Mouse (Mus musculus): ENCODE results near the gene Bivm.

Gene Bivm

GRCm38 (mm10) chr1:44118239-44119054 lies at the start of gene Bivm, which contains the start of gene Kdelc1:
Gene Bivm, plus strand, starts transcription at chr1:44118957.
Gene Kdelc1, minus strand, starts transcription at chr1:44118808.
- peak; percentile 97 for DNase-seq

- peak; percentile 32 for DNase-seq
Measured at GRCm38 (mm10) chr1:44101448-44102225, 17.1 kb upstream of the Bivm start.

DNA sequence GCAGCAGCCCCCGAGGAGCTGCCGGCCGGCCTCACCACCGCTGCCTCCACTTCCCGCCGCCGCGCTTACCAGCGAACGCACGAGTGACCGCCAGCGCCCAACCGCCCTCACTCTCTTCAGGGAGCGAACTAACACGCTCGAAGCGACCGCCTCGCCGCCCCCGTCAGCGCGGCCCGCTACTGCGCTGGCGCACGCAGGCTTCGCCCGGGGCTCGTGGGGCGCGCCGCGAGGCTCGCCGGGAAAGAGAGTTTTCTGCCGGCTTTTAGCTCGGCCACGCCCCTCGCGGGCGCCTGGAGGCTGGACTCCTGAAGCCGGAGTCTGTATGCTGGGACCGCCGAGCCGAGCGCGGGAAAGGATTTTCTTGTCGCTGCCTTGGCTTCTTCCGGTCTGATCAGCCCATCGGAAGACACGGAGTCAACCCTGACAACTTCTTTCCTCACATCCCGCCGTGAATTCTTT lies 16.5 kb upstream of the Bivm start, which contains the start of gene Tex30:
Gene Tex30 (minus strand): TSS at position 183 of the 459 bp plus-strand sequence.
- DNase-seq = peak; percentile 94

DNA sequence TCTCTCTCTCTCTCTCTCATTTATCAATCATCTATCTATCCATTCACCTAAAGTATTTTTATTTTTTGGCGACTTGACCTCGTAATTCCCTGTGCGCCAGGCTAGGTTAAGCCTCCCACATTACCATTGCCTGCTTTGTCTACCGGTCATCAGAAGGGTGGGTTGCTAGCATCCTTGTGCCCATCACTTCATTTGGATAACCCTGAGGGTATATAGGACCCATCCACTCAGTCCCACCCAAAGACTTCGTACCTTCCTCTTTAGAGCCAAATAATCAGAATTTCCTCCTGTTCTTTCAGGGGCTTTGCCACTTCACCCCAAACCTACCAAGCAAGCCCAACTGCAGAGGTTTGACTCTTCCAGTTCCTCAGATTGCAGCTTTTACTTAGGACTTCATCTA lies 15.8 kb upstream of the Bivm start:
- no peak for DNase-seq

DNA sequence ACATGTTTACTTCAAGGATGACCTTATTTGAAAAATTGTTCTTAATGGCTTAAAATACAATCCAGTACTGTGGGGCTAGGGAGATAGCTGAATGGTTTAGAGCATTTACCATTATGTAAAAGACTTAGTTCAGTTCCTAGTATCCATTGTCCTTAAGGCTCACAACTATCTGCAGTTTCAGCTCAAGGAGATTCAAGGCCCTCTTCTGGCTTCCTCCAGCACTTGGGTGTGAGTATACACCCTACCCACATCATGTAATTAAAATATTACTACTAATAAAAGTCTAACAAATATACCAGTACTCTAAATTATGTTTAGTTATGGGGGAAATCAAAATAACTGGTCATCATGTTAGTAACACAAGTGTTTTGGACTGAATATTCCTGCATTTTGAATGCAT lies 1.2 kb upstream of the Bivm start:
- DNase-seq = no peak

DNA sequence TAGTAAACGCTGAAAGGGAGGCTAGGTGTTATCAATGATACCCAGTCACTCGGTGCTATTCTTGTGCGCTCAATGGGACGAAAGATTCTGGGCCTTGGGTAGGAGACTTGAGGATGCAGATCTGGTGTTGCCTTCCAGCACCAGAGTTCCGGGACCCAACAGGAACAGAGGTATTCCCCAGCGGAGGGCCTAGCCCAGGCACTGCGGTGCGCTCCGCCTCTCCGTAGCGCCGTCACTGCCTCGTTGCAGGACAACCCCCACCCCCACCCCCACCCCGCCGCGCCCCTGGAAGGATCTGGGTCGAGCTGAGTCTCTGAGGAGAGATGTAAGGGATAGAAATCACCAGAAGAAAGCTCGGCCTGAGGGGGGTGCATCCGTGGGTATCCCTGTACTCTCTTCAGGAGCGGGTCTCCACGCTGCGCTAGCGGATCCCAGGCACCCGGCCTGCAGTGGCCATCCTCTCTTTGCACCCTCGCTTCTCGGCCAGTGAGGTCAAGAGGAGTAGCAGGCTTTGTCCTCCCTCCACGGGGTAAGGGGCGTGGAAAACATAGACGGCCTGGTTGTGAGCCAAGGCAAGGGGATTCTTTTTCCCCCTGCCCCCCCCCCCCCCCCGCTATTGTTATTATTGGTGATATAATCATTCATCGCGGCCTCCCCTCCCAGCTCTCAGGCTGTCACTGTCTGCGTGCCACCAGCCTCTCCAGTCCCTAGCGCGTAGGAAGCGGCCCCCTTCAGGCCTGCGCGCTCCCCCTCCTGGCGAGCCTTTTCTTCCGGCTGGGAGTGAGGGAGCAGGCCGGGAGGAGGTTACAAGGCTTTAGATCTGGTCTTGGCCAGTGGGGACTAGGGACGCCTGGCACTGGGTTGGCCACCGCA lies 680 bp downstream of the Bivm start:
- peak; percentile 86 for DNase-seq

- no peak for DNase-seq
Measured at GRCm38 (mm10) chr1:44120074-44120406, 1.3 kb downstream of the Bivm start.

GRCm38 (mm10) chr1:44122256-44122655 lies 3.5 kb downstream of the Bivm start:
- DNase-seq = no peak

- DNase-seq = no peak
Measured at GRCm38 (mm10) chr1:44125590-44125989, 6.8 kb downstream of the Bivm start.

GRCm38 (mm10) chr1:44129929-44130581 lies 11.3 kb downstream of the Bivm start:
- DNase-seq = no peak

DNA sequence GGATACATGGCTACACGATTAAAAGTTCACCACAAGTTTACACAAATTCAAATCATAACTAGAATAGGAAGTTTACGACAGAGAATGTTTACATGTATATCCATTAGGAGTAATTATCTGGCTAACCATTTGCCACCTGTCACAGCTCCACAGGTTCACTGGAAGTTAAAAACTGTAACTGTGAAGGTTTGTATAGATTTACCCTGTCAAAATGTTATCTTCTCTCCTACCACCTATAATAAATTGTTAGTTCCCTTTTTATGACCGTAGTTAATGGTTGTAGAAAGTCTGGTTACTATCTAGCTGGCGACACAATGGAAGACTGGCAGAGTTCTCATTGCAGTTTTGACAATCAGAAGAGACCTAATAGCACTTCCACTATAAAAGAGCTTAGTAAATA lies 21.5 kb downstream of the Bivm start:
- no peak for DNase-seq

- DNase-seq = no peak
Measured at GRCm38 (mm10) chr1:44142747-44143146, 24.0 kb downstream of the Bivm start.

- DNase-seq = peak; percentile 91
Measured at GRCm38 (mm10) chr1:44147563-44148381, 29.0 kb downstream of the Bivm start, which contains the start of gene Ercc5. Gene Ercc5, plus strand, starts transcription at chr1:44147744.

DNA sequence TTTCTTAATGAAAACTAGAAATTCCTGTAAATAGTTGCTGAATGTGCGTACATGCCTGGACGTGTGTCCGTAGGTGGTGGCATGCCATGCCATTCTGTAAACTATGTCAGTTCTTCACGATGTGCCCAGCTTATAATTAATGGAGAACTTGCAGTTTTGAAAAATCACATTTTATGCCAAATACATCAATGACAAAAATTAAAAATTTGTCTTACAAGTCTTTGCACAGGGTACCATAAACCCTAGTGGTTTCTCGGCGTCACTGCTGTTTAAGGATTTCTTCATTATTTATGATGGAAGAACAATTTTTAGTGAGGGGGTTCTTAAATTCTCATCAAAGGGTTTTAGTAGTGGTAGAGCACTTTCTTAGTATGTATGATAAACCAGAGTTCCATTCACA lies 29.9 kb downstream of the Bivm start:
- no peak for DNase-seq

DNA sequence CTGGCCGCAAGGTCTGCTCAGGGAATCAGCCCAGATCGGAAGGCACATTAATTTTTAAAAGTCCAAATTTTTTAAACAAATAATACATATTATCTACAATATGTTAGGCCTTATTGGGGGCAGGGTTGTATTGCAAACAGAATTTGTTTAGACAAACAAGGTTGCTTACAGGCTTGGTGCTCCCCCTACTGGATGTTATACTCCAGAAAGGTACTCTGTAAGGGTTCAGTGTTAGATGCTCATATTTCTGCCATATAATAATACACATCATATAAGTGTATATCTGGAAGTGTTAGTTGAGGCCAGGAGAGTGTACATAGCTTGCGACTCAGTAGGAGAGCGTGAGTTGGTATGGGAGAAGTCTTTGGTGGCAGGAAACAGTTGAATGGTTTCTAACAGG lies 36.5 kb downstream of the Bivm start:
- peak; percentile 34 for DNase-seq

GRCm38 (mm10) chr1:44158317-44158716 lies 39.6 kb downstream of the Bivm start:
- no peak for DNase-seq

DNA sequence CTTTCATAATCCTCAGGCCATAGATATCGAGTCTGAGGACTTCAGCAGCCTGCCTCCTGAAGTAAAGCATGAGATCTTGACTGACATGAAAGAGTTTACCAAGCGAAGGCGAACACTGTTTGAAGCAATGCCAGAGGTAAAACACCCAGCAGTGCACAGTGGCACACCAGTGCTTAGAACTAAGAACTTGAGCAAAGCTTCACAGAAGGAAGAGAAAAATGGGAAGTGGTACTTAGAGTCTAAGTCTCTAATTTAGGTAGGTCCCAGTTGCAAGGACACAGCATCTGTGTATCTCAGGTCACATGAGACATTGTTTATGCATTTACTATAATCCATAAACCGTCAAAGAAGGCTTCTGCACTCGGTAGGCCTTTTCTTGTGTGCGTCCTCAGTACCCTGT lies 43.1 kb downstream of the Bivm start:
- no peak for DNase-seq

- DNase-seq = no peak
Measured at GRCm38 (mm10) chr1:44162389-44162788, 43.6 kb downstream of the Bivm start.

DNA sequence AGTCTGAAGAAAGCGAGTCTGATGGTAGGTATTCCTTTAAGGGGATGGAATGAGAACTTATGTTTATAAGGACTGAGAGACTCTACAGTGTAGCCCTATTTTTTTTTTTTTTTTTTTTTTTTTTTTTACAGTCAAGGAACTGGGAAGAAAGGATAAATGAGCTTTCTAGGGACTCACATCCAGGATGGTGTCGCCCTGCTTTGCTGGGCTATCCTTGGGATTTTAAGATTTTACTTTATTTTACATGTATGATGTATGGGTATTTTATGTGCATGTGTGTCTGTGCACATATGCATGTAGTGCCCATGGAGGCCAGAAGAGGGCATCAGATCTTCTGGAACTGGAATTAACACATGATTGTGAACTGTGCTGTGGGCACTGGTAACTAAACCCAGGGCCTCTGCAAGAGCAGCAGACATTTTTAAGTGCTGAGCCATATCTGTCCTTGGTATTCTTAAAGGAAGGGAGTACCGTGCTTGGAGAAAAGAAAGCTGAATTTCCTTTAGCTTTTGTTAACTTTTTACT lies 49.2 kb downstream of the Bivm start:
- no peak for DNase-seq

- DNase-seq = no peak
Measured at GRCm38 (mm10) chr1:44172656-44173055, 53.9 kb downstream of the Bivm start.

- no peak for DNase-seq
Measured at GRCm38 (mm10) chr1:44173903-44174302, 55.1 kb downstream of the Bivm start.

All from kidney, adult 9 months (tissue).